Mouse (Mus musculus): ENCODE data around the gene Gm17087. TPM values are rescaled to one million over a fixed set of nuclear protein-coding genes. Genes with fewer than 3 reads are reported as not detected.

Gene Gm17087
- total and polyA plus RNA-seq, 3 experiments: 0.17 TPM; not detected in 2

DNA sequence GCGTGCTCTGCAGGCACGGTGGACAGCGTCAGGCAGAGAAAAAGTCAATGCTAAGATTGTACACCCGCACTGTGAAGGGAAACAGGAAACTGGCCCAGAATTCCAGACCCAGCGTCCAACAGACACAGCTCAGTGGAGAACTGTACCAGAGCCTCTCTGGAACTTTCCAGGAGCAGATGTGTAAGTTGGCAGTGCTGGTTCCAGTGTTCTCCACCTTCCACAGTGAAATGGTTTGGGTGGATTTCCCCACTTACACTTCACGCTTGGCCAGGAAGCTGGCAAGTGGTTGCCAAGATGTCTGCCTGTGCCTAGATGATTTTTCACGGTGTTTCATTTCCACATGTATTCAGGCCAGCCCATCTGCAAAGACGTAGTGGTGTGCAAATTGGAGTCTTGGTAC is 8.8 kb downstream of the Gm17087 start:
- no peak for TF ChIP-seq JUND (IDR thresholded peaks at IDR 0.05; ENCODE audit: low read depth, low read length)
- no peak for TF ChIP-seq UBTF (IDR thresholded peaks at IDR 0.05; ENCODE audit: borderline replicate concordance, insufficient read depth, low read depth, low read length)
- no peak for TF ChIP-seq MYC (IDR thresholded peaks at IDR 0.05; ENCODE audit: low read depth, low read length)
- no peak for TF ChIP-seq POLR2AphosphoS2 (IDR thresholded peaks at IDR 0.05; ENCODE audit: low read length)
- TF ChIP-seq MAZ (IDR thresholded peaks at IDR 0.05; ENCODE audit: low read depth, low read length): no peak
- TF ChIP-seq ZKSCAN1 (IDR thresholded peaks at IDR 0.05; ENCODE audit: low read depth, low read length): no peak
- no peak for TF ChIP-seq MAX (IDR thresholded peaks at IDR 0.05; ENCODE audit: low read length)
- no peak for TF ChIP-seq MYB (IDR thresholded peaks at IDR 0.05; ENCODE audit: low read depth, low read length)
- TF ChIP-seq POLR2AphosphoS5 (IDR thresholded peaks at IDR 0.05; ENCODE audit: borderline replicate concordance, low read depth, low read length): no peak
- no peak for TF ChIP-seq NRF1 (IDR thresholded peaks at IDR 0.05; ENCODE audit: insufficient read depth, low read depth, low read length, poor library complexity, severe bottlenecking)
- no peak for TF ChIP-seq EP300 (IDR thresholded peaks at IDR 0.05; ENCODE audit: low read depth in 1 of 2, low read length in 2 of 2)
- TF ChIP-seq MAFK (IDR thresholded peaks at IDR 0.05; ENCODE audit: borderline replicate concordance, low read depth, low read length): no peak
- TF ChIP-seq TCF12 (IDR thresholded peaks at IDR 0.05; ENCODE audit: low read depth, low read length): no peak
- no peak for DNase-seq (ENCODE audit: low read depth, low spot score)
- no peak overlapping the region for H3K4me3 ChIP-seq (ENCODE audit: control insufficient read depth in 1 of 2, insufficient read depth in 1 of 2, low read depth in 2 of 2, low read length in 2 of 2)

GRCm38 (mm10) chr17:8556223-8556622 is 10.5 kb downstream of the Gm17087 start:
- Histone ChIP-seq H3K27me3 (ENCODE audit: control insufficient read depth in 1 of 2, insufficient read depth in 2 of 2, low read length in 2 of 2) (peaks cover 0 to 1% of the 10 kb centered on the region in 2 experiments; a peak in 2 of 4 replicates), H3K9me3 (replicated peaks; ENCODE audit: insufficient read depth, low read length) (no peaks in the 10 kb centered on the region), H3K36me3 (ENCODE audit: control insufficient read depth in 1 of 2, insufficient read depth in 2 of 2, low read length in 2 of 2) (no peaks in the 10 kb centered on the region), H3K4me3 (ENCODE audit: control insufficient read depth in 1 of 2, insufficient read depth in 1 of 2, low read depth in 2 of 2, low read length in 2 of 2) (no peak overlapping the region), H3K79me2 (ENCODE audit: control insufficient read depth, insufficient read depth, low read length, poor library complexity) (no peaks in the 10 kb centered on the region), H3K9ac (ENCODE audit: control insufficient read depth, low read depth, low read length, poor library complexity, severe bottlenecking) (no peak overlapping the region), H3K4me1 (ENCODE audit: control insufficient read depth in 1 of 2, insufficient read depth in 2 of 2, low read length in 2 of 2) (no peaks in the 10 kb centered on the region), H3K27ac (ENCODE audit: control insufficient read depth, low read depth, low read length) (no peak overlapping the region)
- DNase-seq (ENCODE audit: low read depth, low spot score): no peak
- TF ChIP-seq NRF1 (IDR thresholded peaks at IDR 0.05; ENCODE audit: insufficient read depth, low read depth, low read length, poor library complexity, severe bottlenecking) (no peak), UBTF (IDR thresholded peaks at IDR 0.05; ENCODE audit: borderline replicate concordance, insufficient read depth, low read depth, low read length) (no peak), CTCF (IDR thresholded peaks at IDR 0.05 in 2 of 3, conservative IDR thresholded peaks at IDR 0.05 in 1 of 3; ENCODE audit: control insufficient read depth in 1 of 3, insufficient read depth in 1 of 3, low read depth in 2 of 3, low read length in 3 of 3, poor library complexity in 1 of 3, severe bottlenecking in 1 of 3) (no peak), JUND (IDR thresholded peaks at IDR 0.05; ENCODE audit: low read depth, low read length) (no peak), TBP (IDR thresholded peaks at IDR 0.05; ENCODE audit: low read depth, low read length) (no peak)

More for the DNA sequence above, 8.8 kb downstream of the Gm17087 start:
- Histone ChIP-seq H3K36me3 (ENCODE audit: control insufficient read depth in 1 of 2, insufficient read depth in 2 of 2, low read length in 2 of 2) (no peaks in the 10 kb centered on the region), H3K9ac (ENCODE audit: control insufficient read depth, low read depth, low read length, poor library complexity, severe bottlenecking) (no peak overlapping the region), H3K27me3 (ENCODE audit: control insufficient read depth in 1 of 2, insufficient read depth in 2 of 2, low read length in 2 of 2) (no peaks in the 10 kb centered on the region), H3K27ac (ENCODE audit: control insufficient read depth, low read depth, low read length) (no peak overlapping the region), H3K9me3 (replicated peaks; ENCODE audit: insufficient read depth, low read length) (no peaks in the 10 kb centered on the region), H3K79me2 (ENCODE audit: control insufficient read depth, insufficient read depth, low read length, poor library complexity) (no peaks in the 10 kb centered on the region), H3K4me1 (ENCODE audit: control insufficient read depth in 1 of 2, insufficient read depth in 2 of 2, low read length in 2 of 2) (peaks cover 0 to 5% of the 10 kb centered on the region in 2 experiments; a peak in 1 of 4 replicates)

All from MEL (cell line).